Comparison of ENCODE assay signal across 9 mouse cellular contexts in genomic region chr15:103359869-103360602, GRCm38 (mm10). TPM values are rescaled to one million over a fixed set of nuclear protein-coding genes. Genes with fewer than 3 reads are reported as not detected.
DNase-seq lines count a peak whose midpoint lies in the region; ATAC-seq and TF ChIP-seq lines count a peak whose summit lies in the region.
"Had no signal": no experiment of that assay in that cellular context is flagged by ENCODE, and none has a peak within 500 bp of the region (broad histone marks: within the 10 kb centered on the region; RNA-seq: fewer than 3 reads in every experiment).

No protein-coding gene starts in this region.

- H3K4me3 ChIP-seq in bone marrow macrophage, adult 2 months (ENCODE audit: insufficient read depth, low read length), result no peak overlapping the region
- H3K4me3 ChIP-seq in embryonic facial prominence, embryonic 15.5 days (replicated peaks), result no peak overlapping the region

- ATAC-seq in embryonic facial prominence, embryonic 15.5 days (ENCODE audit: insufficient number of reproducible peaks, low FRiP score, low TSS enrichment, low read depth), result no peak

- peaks cover 73% of the 10 kb centered on the region for H3K4me1 ChIP-seq in bone marrow macrophage, adult 2 months (ENCODE audit: control insufficient read depth, insufficient read depth, low read length)
- H3K4me1 ChIP-seq in embryonic facial prominence, embryonic 15.5 days, result peaks cover 42% of the 10 kb centered on the region

- 89% methylated on average over 5 of the region's 5 CpGs for WGBS in embryonic facial prominence, embryonic 15.5 days

- no peak overlapping the region for H3K9ac ChIP-seq in embryonic facial prominence, embryonic 15.5 days
- H3K9ac ChIP-seq: liver, embryonic 14.5 days had no signal

- intact Hi-C loops in heart, postnatal 10 days (cut with DNase I), result no loop called here

- no peak for TF ChIP-seq CTCF in bone marrow macrophage, adult 2 months (IDR thresholded peaks at IDR 0.05; ENCODE audit: low read depth, low read length)

- H3K4me2 ChIP-seq in embryonic facial prominence, embryonic 15.5 days (replicated peaks), result no peak overlapping the region

- TF ChIP-seq POLR2A in bone marrow macrophage, adult 2 months (IDR thresholded peaks at IDR 0.05; ENCODE audit: borderline replicate concordance, low read depth, low read length), result no peak

- H3K27ac ChIP-seq in bone marrow macrophage, adult 2 months (ENCODE audit: insufficient read depth, low read depth, low read length), result peak overlapping the region; percentile 87; the same call in 1 of the 2 replicates
- peak overlapping the region; percentile 90; the same call in 1 of the 2 replicates for H3K27ac ChIP-seq in embryonic facial prominence, embryonic 15.5 days (replicated peaks)
- H3K27ac ChIP-seq: liver, embryonic 14.5 days had no signal

- H3K36me3 ChIP-seq in embryonic facial prominence, embryonic 15.5 days, result peaks cover 19% of the 10 kb centered on the region

- no peaks in the 10 kb centered on the region for H3K27me3 ChIP-seq in embryonic facial prominence, embryonic 15.5 days

- no peaks in the 10 kb centered on the region for H3K9me3 ChIP-seq in embryonic facial prominence, embryonic 15.5 days (replicated peaks)

- peak; percentile 38 to 48 for DNase-seq in layer of hippocampus, postnatal 36 days
- no peak for DNase-seq in layer of hippocampus, adult 9-11 months
- peak; percentile 66 to 81 for DNase-seq in heart, postnatal 10 days
- no peak for DNase-seq in B cell, adult 2 months
- no peak for DNase-seq in ovary, adult 18-20 months (ENCODE audit: low spot score)
- no peak for DNase-seq in kidney, adult 9 months

RNA-seq across cellular contexts. Expression of gene Itga5, which starts 6.5 kb away (rescaled TPM):
- total RNA-seq in layer of hippocampus, postnatal 36 days (2021), result 1 to 10 TPM; 1.4 to 1.9 TPM
- 34.0 and 37.3 TPM in 2 replicates for polyA plus RNA-seq in bone marrow macrophage, adult 2 months (2012; ENCODE audit: insufficient read depth, insufficient read length, missing spikeins)
- 51.2 and 52.2 TPM in 2 replicates for polyA plus RNA-seq in embryonic facial prominence, embryonic 15.5 days (2015; fragmentation: Nextera tagmentation; extraction: Ambion mirVana)
- total RNA-seq in heart, postnatal 10 days (2021), result 100 to 1,000 TPM in 1 of 2 experiments, 10 to 100 TPM in 1; 89.4 to 101 TPM

RNA-seq across cellular contexts. Expression of gene Zfp385a, which starts 20.1 kb away (rescaled TPM):
- 10 to 100 TPM; 38.7 to 39.7 TPM for total RNA-seq in layer of hippocampus, postnatal 36 days (2021)
- polyA plus RNA-seq in bone marrow macrophage, adult 2 months (2012; ENCODE audit: insufficient read depth, insufficient read length, missing spikeins), result 73.0 and 86.1 TPM in 2 replicates
- 16.1 and 18.9 TPM in 2 replicates for polyA plus RNA-seq in embryonic facial prominence, embryonic 15.5 days (2015; fragmentation: Nextera tagmentation; extraction: Ambion mirVana)
- 10 to 100 TPM; 24.3 to 26.2 TPM for total RNA-seq in heart, postnatal 10 days (2021)

RNA-seq across cellular contexts. Expression of gene Gpr84, which starts 49.6 kb away (rescaled TPM):
- total RNA-seq in layer of hippocampus, postnatal 36 days (2021), result under 1 TPM; 0.25 to 0.66 TPM
- polyA plus RNA-seq in bone marrow macrophage, adult 2 months (2012; ENCODE audit: insufficient read depth, insufficient read length, missing spikeins), result 1.4 and 2.7 TPM in 2 replicates
- polyA plus RNA-seq in embryonic facial prominence, embryonic 15.5 days (2015; fragmentation: Nextera tagmentation; extraction: Ambion mirVana), result 0.50 and 0.73 TPM in 2 replicates
- total RNA-seq in heart, postnatal 10 days (2021), result not detected

Comparison
In these comparisons a context has a peak if more than half of its experiments do, and no peak if none do; other contexts are left out.
1. DNase-seq: peak in layer of hippocampus, postnatal 36 days (2 of 2) and heart, postnatal 10 days (2 of 2); none in layer of hippocampus, adult 9-11 months (single experiment), B cell, adult 2 months (0 of 2), ovary, adult 18-20 months (single experiment) and kidney, adult 9 months (single experiment).
2. RNA of gene Itga5, which starts 6.5 kb away (total RNA-seq): 89.4 to 101 TPM in heart, postnatal 10 days; 1.4 to 1.9 TPM in layer of hippocampus, postnatal 36 days; every median in the first group is over 10 times any median in the second.